Mouse (Mus musculus): ENCODE measurements at regions not wholly inside any gene's neighbourhood (a gene's known extent, or its start where the extent isn't known, plus 50 kb on each side); places are given as distances from the start of the nearest gene placed in this dataset.

GRCm38 (mm10) chr7:136706246-136706645, 188.2 kb upstream of the Mgmt start:
- 91% methylated on average over 1 of the region's 1 CpGs for whole genome bisulfite sequencing
- H3K9me3 ChIP-seq, result no peaks in the 10 kb centered on the region
- peaks cover 17% of the 10 kb centered on the region for H3K4me1 ChIP-seq
- H3K4me3 ChIP-seq, result no peak overlapping the region
- H3K27ac ChIP-seq (replicated peaks), result no peak overlapping the region
- no peak for DNase-seq (ENCODE audit: low spot score)
- H3K27me3 ChIP-seq (replicated peaks; ENCODE audit: low read depth, poor library complexity, severe bottlenecking), result no peaks in the 10 kb centered on the region
- no peaks in the 10 kb centered on the region for H3K36me3 ChIP-seq (replicated peaks)

- Histone ChIP-seq H3K9me3 (no peaks in the 10 kb centered on the region), H3K4me1 (peaks cover 17% of the 10 kb centered on the region), H3K27me3 (replicated peaks; ENCODE audit: low read depth, poor library complexity, severe bottlenecking) (no peaks in the 10 kb centered on the region), H3K36me3 (replicated peaks) (no peaks in the 10 kb centered on the region), H3K4me3 (no peak overlapping the region), H3K27ac (replicated peaks) (no peak overlapping the region)
- no peak for DNase-seq (ENCODE audit: low spot score)
- WGBS, result 79% methylated on average over 12 of the region's 12 CpGs
Observed at GRCm38 (mm10) chr7:136707200-136708003, 187.0 kb upstream of the Mgmt start.

- no peaks in the 10 kb centered on the region for H3K36me3 ChIP-seq (replicated peaks)
- no peak overlapping the region for H3K27ac ChIP-seq (replicated peaks)
- H3K4me1 ChIP-seq, result peaks cover 17% of the 10 kb centered on the region
- DNase-seq (ENCODE audit: low spot score), result no peak
- H3K27me3 ChIP-seq (replicated peaks; ENCODE audit: low read depth, poor library complexity, severe bottlenecking), result no peaks in the 10 kb centered on the region
- H3K4me3 ChIP-seq, result no peak overlapping the region
- H3K9me3 ChIP-seq, result no peaks in the 10 kb centered on the region
- 51% methylated on average over 5 of the region's 5 CpGs for WGBS
Observed at GRCm38 (mm10) chr7:136708004-136708435, 186.4 kb upstream of the Mgmt start.

- H3K36me3 ChIP-seq (replicated peaks), result no peaks in the 10 kb centered on the region
- H3K27me3 ChIP-seq (replicated peaks; ENCODE audit: low read depth, poor library complexity, severe bottlenecking), result no peaks in the 10 kb centered on the region
- H3K27ac ChIP-seq (replicated peaks), result no peak overlapping the region
- no peaks in the 10 kb centered on the region for H3K9me3 ChIP-seq
- H3K4me3 ChIP-seq, result no peak overlapping the region
- peaks cover 17% of the 10 kb centered on the region for H3K4me1 ChIP-seq
- DNase-seq (ENCODE audit: low spot score), result no peak
- WGBS, result 63% methylated on average over 3 of the region's 3 CpGs
Observed at GRCm38 (mm10) chr7:136710653-136711052, 183.8 kb upstream of the Mgmt start.

- WGBS, result 86% methylated on average over 16 of the region's 16 CpGs
- no peak for DNase-seq (ENCODE audit: low spot score)
- Histone ChIP-seq H3K27me3 (replicated peaks; ENCODE audit: low read depth, poor library complexity, severe bottlenecking) (no peaks in the 10 kb centered on the region), H3K9me3 (no peaks in the 10 kb centered on the region), H3K36me3 (replicated peaks) (no peaks in the 10 kb centered on the region), H3K4me3 (no peak overlapping the region), H3K4me1 (peaks cover 6% of the 10 kb centered on the region), H3K27ac (replicated peaks) (no peak overlapping the region)
Observed at GRCm38 (mm10) chr7:136712962-136713640, 181.3 kb upstream of the Mgmt start.

GRCm38 (mm10) chr7:136727628-136728402, 166.6 kb upstream of the Mgmt start:
- Histone ChIP-seq H3K27me3 (replicated peaks; ENCODE audit: low read depth, poor library complexity, severe bottlenecking) (no peaks in the 10 kb centered on the region), H3K36me3 (replicated peaks) (no peaks in the 10 kb centered on the region), H3K4me3 (no peak overlapping the region), H3K27ac (replicated peaks) (no peak overlapping the region), H3K4me1 (peaks cover 4% of the 10 kb centered on the region; the same call in 1 of the 2 replicates), H3K9me3 (no peaks in the 10 kb centered on the region)
- DNase-seq (ENCODE audit: low spot score), result no peak
- 79% methylated on average over 1 of the region's 1 CpGs for WGBS

GRCm38 (mm10) chr7:136742171-136742570, 152.2 kb upstream of the Mgmt start:
- H3K27ac ChIP-seq (replicated peaks), result no peak overlapping the region
- WGBS, result 95% methylated on average over 2 of the region's 2 CpGs
- H3K36me3 ChIP-seq (replicated peaks), result no peaks in the 10 kb centered on the region
- no peak for DNase-seq (ENCODE audit: low spot score)
- no peak overlapping the region for H3K4me3 ChIP-seq
- no peaks in the 10 kb centered on the region for H3K27me3 ChIP-seq (replicated peaks; ENCODE audit: low read depth, poor library complexity, severe bottlenecking)
- H3K4me1 ChIP-seq, result peaks cover 4% of the 10 kb centered on the region
- H3K9me3 ChIP-seq, result no peaks in the 10 kb centered on the region

GRCm38 (mm10) chr7:136745412-136745811, 149.0 kb upstream of the Mgmt start:
- Histone ChIP-seq H3K36me3 (replicated peaks) (no peaks in the 10 kb centered on the region), H3K27me3 (replicated peaks; ENCODE audit: low read depth, poor library complexity, severe bottlenecking) (no peaks in the 10 kb centered on the region), H3K9me3 (no peaks in the 10 kb centered on the region), H3K4me1 (no peaks in the 10 kb centered on the region), H3K27ac (replicated peaks) (no peak overlapping the region), H3K4me3 (no peak overlapping the region)
- WGBS, result 85% methylated on average over 8 of the region's 8 CpGs
- DNase-seq (ENCODE audit: low spot score), result no peak

GRCm38 (mm10) chr7:136751477-136751876, 142.9 kb upstream of the Mgmt start:
- Histone ChIP-seq H3K27me3 (replicated peaks; ENCODE audit: low read depth, poor library complexity, severe bottlenecking) (no peaks in the 10 kb centered on the region), H3K36me3 (replicated peaks) (no peaks in the 10 kb centered on the region), H3K9me3 (no peaks in the 10 kb centered on the region), H3K27ac (replicated peaks) (no peak overlapping the region), H3K4me3 (no peak overlapping the region), H3K4me1 (peaks cover 4% of the 10 kb centered on the region; the same call in 1 of the 2 replicates)
- DNase-seq (ENCODE audit: low spot score), result no peak
- 85% methylated on average over 4 of the region's 4 CpGs for WGBS

GRCm38 (mm10) chr7:136754821-136755220, 139.6 kb upstream of the Mgmt start:
- Histone ChIP-seq H3K36me3 (replicated peaks) (no peaks in the 10 kb centered on the region), H3K27ac (replicated peaks) (no peak overlapping the region), H3K4me3 (no peak overlapping the region), H3K27me3 (replicated peaks; ENCODE audit: low read depth, poor library complexity, severe bottlenecking) (no peaks in the 10 kb centered on the region), H3K9me3 (no peaks in the 10 kb centered on the region), H3K4me1 (peaks cover 4% of the 10 kb centered on the region; the same call in 1 of the 2 replicates)
- no peak for DNase-seq (ENCODE audit: low spot score)
- WGBS, result 77% methylated on average over 6 of the region's 6 CpGs

GRCm38 (mm10) chr7:136765026-136765425, 129.4 kb upstream of the Mgmt start:
- H3K4me3 ChIP-seq, result no peak overlapping the region
- no peak for DNase-seq (ENCODE audit: low spot score)
- H3K36me3 ChIP-seq (replicated peaks), result no peaks in the 10 kb centered on the region
- no peaks in the 10 kb centered on the region for H3K9me3 ChIP-seq
- no peaks in the 10 kb centered on the region for H3K27me3 ChIP-seq (replicated peaks; ENCODE audit: low read depth, poor library complexity, severe bottlenecking)
- H3K27ac ChIP-seq (replicated peaks), result no peak overlapping the region
- WGBS, result 54% methylated on average over 7 of the region's 7 CpGs
- peaks cover 26% of the 10 kb centered on the region for H3K4me1 ChIP-seq

- no peak for DNase-seq (ENCODE audit: low spot score)
- Histone ChIP-seq H3K27ac (replicated peaks) (no peak overlapping the region), H3K4me1 (peaks cover 22% of the 10 kb centered on the region), H3K9me3 (no peaks in the 10 kb centered on the region), H3K27me3 (replicated peaks; ENCODE audit: low read depth, poor library complexity, severe bottlenecking) (no peaks in the 10 kb centered on the region), H3K36me3 (replicated peaks) (no peaks in the 10 kb centered on the region), H3K4me3 (no peak overlapping the region)
- 61% methylated on average over 9 of the region's 9 CpGs for WGBS
Observed at GRCm38 (mm10) chr7:136767231-136767630, 127.2 kb upstream of the Mgmt start.
